Mouse (Mus musculus): ENCODE results near the gene 4933434E20Rik.

The 4933434E20Rik gene

GRCm38 (mm10) chr3:90081365-90082240, 30.2 kb downstream of the 4933434E20Rik start:
- peak; percentile 57 for DNase-seq (ENCODE audit: low read depth, low spot score)

- peak; percentile 40 for DNase-seq (ENCODE audit: low read depth, low spot score)
Observed at GRCm38 (mm10) chr3:90083034-90083433, 31.6 kb downstream of the 4933434E20Rik start.

- no peak for DNase-seq (ENCODE audit: low read depth, low spot score)
Observed at GRCm38 (mm10) chr3:90083698-90084324, 32.4 kb downstream of the 4933434E20Rik start.

- no peak for DNase-seq (ENCODE audit: low read depth, low spot score)
Observed at GRCm38 (mm10) chr3:90084790-90085189, 33.4 kb downstream of the 4933434E20Rik start.

GRCm38 (mm10) chr3:90085281-90085680, 33.8 kb downstream of the 4933434E20Rik start:
- no peak for DNase-seq (ENCODE audit: low read depth, low spot score)

GRCm38 (mm10) chr3:90086068-90086467, 34.6 kb downstream of the 4933434E20Rik start:
- DNase-seq (ENCODE audit: low read depth, low spot score), result peak; percentile 39

- no peak for DNase-seq (ENCODE audit: low read depth, low spot score)
Observed at GRCm38 (mm10) chr3:90088617-90089016, 37.2 kb downstream of the 4933434E20Rik start.

- no peak for DNase-seq (ENCODE audit: low read depth, low spot score)
Observed at GRCm38 (mm10) chr3:90090892-90091291, 39.5 kb downstream of the 4933434E20Rik start.

- no peak for DNase-seq (ENCODE audit: low read depth, low spot score)
Observed at GRCm38 (mm10) chr3:90094453-90094852, 43.0 kb downstream of the 4933434E20Rik start.

GRCm38 (mm10) chr3:90097928-90098327, 46.5 kb downstream of the 4933434E20Rik start:
- no peak for DNase-seq (ENCODE audit: low read depth, low spot score)

- no peak for DNase-seq (ENCODE audit: low read depth, low spot score)
Observed at GRCm38 (mm10) chr3:90101010-90101409, 49.6 kb downstream of the 4933434E20Rik start.

- no peak for DNase-seq (ENCODE audit: low read depth, low spot score)
Observed at GRCm38 (mm10) chr3:90101673-90102072, 50.2 kb downstream of the 4933434E20Rik start.

- DNase-seq (ENCODE audit: low read depth, low spot score), result no peak
Observed at GRCm38 (mm10) chr3:90102239-90102638, 50.8 kb downstream of the 4933434E20Rik start.

GRCm38 (mm10) chr3:90103176-90103575, 51.7 kb downstream of the 4933434E20Rik start:
- DNase-seq (ENCODE audit: low read depth, low spot score), result no peak

GRCm38 (mm10) chr3:90103938-90104337, 52.5 kb downstream of the 4933434E20Rik start, which contains the start of gene Nup210l:
Nup210l (plus strand) TSS chr3:90104132.
- no peak for DNase-seq (ENCODE audit: low read depth, low spot score)

GRCm38 (mm10) chr3:90111706-90112105, 60.3 kb downstream of the 4933434E20Rik start:
- peak; percentile 47 for DNase-seq (ENCODE audit: low read depth, low spot score)

- peak; percentile 61 for DNase-seq (ENCODE audit: low read depth, low spot score)
Observed at GRCm38 (mm10) chr3:90114342-90114741, 62.9 kb downstream of the 4933434E20Rik start.

- no peak for DNase-seq (ENCODE audit: low read depth, low spot score)
Observed at GRCm38 (mm10) chr3:90115526-90115925, 64.1 kb downstream of the 4933434E20Rik start.
